Mouse (Mus musculus) cerebellum, adult 2 months (tissue): ENCODE measurements around the gene Megf6.

Experiments
- CTCF ChIP-seq: fragments of 200-500 bp; IDR thresholded peaks from 2 replicates; pipeline ENCODE4 v1.5.1; 2011; ENCODE audit warnings: low read depth, mild to moderate bottlenecking, control low read depth, low read length, moderate library complexity, borderline replicate concordance; ENCODE audit not compliant: insufficient read depth
- POLR2A ChIP-seq: fragments of 200-500 bp; IDR thresholded peaks from 2 replicates; pipeline ENCODE4 v1.6.1; 2011; ENCODE audit warnings: low read length, control low read depth, borderline replicate concordance; ENCODE audit not compliant: insufficient read depth

- TF ChIP-seq CTCF (no peak), POLR2A (no peak)
Measured at GRCm38 (mm10) chr4:154252537-154253255, 82.2 kb downstream of the Megf6 start.
